Mouse (Mus musculus) intestine, embryonic 15.5 days (tissue): ENCODE data around the gene Tnr. TPM values are rescaled to one million over a fixed set of nuclear protein-coding genes. Genes with fewer than 3 reads are reported as not detected.
A peak's percentile ranks its signal among the peaks of the same experiment; 100 is the strongest.

Experiments used
- ATAC-seq: fragments of 200-750 bp; cut with Nextera tagmentation; 2 replicates; pipeline ENCODE4 v1.8.0; 2017; ENCODE audit warnings: moderate TSS enrichment, moderate library complexity
- H3K27ac ChIP-seq: fragments of 300-500 bp; sonication (generic); 2 replicates; pipeline ENCODE4 v1.5.1; 2015; ENCODE audit warnings: mild to moderate bottlenecking, inconsistent platforms
- H3K27me3 ChIP-seq: fragments of 300-500 bp; sonication (generic); replicated peaks from 2 replicates; pipeline ENCODE4 v1.6.1; 2015; ENCODE audit warnings: inconsistent platforms
- H3K36me3 ChIP-seq: fragments of 300-500 bp; sonication (generic); 2 replicates; pipeline ENCODE4 v1.6.1; 2015; ENCODE audit warnings: inconsistent platforms
- H3K4me1 ChIP-seq: fragments of 300-500 bp; sonication (generic); replicated peaks from 2 replicates; pipeline ENCODE4 v1.6.1; 2015; ENCODE audit warnings: inconsistent platforms
- H3K4me2 ChIP-seq: fragments of 300-500 bp; sonication (generic); replicated peaks from 2 replicates; pipeline ENCODE4 v1.6.1; 2015; ENCODE audit warnings: mild to moderate bottlenecking, inconsistent platforms
- H3K4me3 ChIP-seq: fragments of 300-500 bp; sonication (generic); replicated peaks from 2 replicates; pipeline ENCODE4 v1.5.1; 2015; ENCODE audit warnings: inconsistent platforms
- H3K9ac ChIP-seq: fragments of 300-500 bp; sonication (generic); 2 replicates; pipeline ENCODE4 v1.6.1; 2015; ENCODE audit warnings: inconsistent platforms
- H3K9me3 ChIP-seq: fragments of 300-500 bp; sonication (generic); 2 replicates; pipeline ENCODE4 v1.6.1; 2016; ENCODE audit warnings: inconsistent platforms
- WGBS: fragments of 180-500 bp; shearing (Covaris S2); methylation state at CpG from one replicate; pipeline ENCODE4 v1.1.7; 2015; 5-methylcytosine and 5-hydroxymethylcytosine counted together
- polyA plus RNA-seq: library from polyadenylated mRNA; unstranded; fragments of >200 nt; fragmentation: Nextera tagmentation; extraction: Ambion mirVana; gene quantifications from 2 replicates; pipeline ENCODE4 v1.2.1, GENCODE M21; 2015

Tnr gene
- polyA plus RNA-seq = 0.43 and 0.88 TPM in 2 replicates

- Histone ChIP-seq H3K9me3 (no peaks in the 10 kb centered on the region), H3K4me3 (no peak within 1 kb of the TSS), H3K27me3 (no peaks in the 10 kb centered on the region), H3K27ac (no peak within 1 kb of the TSS), H3K36me3 (no peaks in the 10 kb centered on the region), H3K9ac (no peak within 1 kb of the TSS), H3K4me2 (no peak within 1 kb of the TSS; the same call in 1 of the 2 replicates), H3K4me1 (0 out of 2 replicates have a peak, but pooled peaks cover 2% of the 10 kb centered on the region)
- no peak for ATAC-seq
- WGBS = 3% methylated on average over 8 of the region's 8 CpGs
These were observed at the start of gene Tnr for GRCm38 (mm10) chr1:159523578-159523977. Tnr (plus strand) TSS chr1:159523769.

GRCm38 (mm10) chr1:159489853-159490435, 33.6 kb upstream of the Tnr start:
- Histone ChIP-seq H3K4me3 (no peak overlapping the region), H3K4me2 (no peak overlapping the region), H3K27ac (no peak overlapping the region), H3K9ac (no peak overlapping the region), H3K36me3 (no peaks in the 10 kb centered on the region), H3K27me3 (no peaks in the 10 kb centered on the region), H3K9me3 (no peaks in the 10 kb centered on the region), H3K4me1 (no peaks in the 10 kb centered on the region)
- ATAC-seq = no peak
- WGBS = 75% methylated on average over 4 of the region's 4 CpGs

DNA sequence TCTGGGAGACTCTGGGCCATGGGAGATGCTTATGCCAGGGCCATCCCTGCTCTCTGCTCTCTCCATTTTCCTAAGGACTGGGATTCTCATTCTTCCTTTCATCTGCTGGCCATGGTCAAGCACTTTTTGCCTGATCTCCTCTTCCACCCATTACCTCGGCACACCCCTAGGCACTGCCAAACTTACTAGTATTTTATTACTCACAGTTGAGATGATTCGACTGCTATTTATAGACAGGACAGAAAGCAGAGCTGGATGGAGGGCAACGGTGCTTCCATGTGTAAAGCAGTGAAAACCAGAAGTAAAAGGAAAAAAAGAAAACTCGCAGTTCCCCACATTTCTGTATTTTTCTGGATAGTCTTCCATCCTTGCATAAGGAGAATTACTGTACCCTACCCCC, 31.0 kb upstream of the Tnr start:
- WGBS = 70% methylated on average over 4 of the region's 4 CpGs
- Histone ChIP-seq H3K9ac (no peak overlapping the region), H3K4me1 (no peaks in the 10 kb centered on the region), H3K4me2 (no peak overlapping the region), H3K4me3 (no peak overlapping the region), H3K9me3 (no peaks in the 10 kb centered on the region), H3K36me3 (no peaks in the 10 kb centered on the region), H3K27ac (no peak overlapping the region), H3K27me3 (no peaks in the 10 kb centered on the region)
- ATAC-seq = no peak

GRCm38 (mm10) chr1:159493720-159494499, 29.7 kb upstream of the Tnr start:
- Histone ChIP-seq H3K27me3 (no peaks in the 10 kb centered on the region), H3K36me3 (no peaks in the 10 kb centered on the region), H3K27ac (no peak overlapping the region), H3K4me2 (no peak overlapping the region), H3K9me3 (no peaks in the 10 kb centered on the region), H3K9ac (no peak overlapping the region), H3K4me3 (no peak overlapping the region), H3K4me1 (no peaks in the 10 kb centered on the region)
- no peak for ATAC-seq
- WGBS = 70% methylated on average over 5 of the region's 5 CpGs

DNA sequence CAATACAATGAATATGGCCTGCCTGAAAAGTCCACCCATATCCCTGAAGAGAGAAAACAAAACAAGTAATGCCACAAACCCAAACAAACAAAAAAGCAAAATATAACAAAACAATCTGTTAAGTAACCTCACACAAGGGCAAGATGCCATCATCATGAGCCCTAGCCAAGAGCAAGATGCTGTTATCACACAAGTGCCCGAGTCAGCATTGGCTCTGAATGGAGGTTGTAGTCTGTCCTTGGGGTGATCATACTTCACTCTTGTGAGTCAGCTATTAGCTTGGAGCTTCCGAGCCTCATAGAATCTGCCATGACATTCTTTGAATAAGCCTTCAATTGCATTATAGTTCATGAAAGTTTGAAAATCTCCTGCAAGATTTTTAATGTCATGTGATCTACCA, 25.3 kb upstream of the Tnr start:
- no peak overlapping the region for H3K9ac ChIP-seq
- no peak for ATAC-seq
- H3K36me3 ChIP-seq = no peaks in the 10 kb centered on the region
- no peak overlapping the region for H3K4me3 ChIP-seq
- H3K27me3 ChIP-seq = no peaks in the 10 kb centered on the region
- H3K4me2 ChIP-seq = no peak overlapping the region
- H3K9me3 ChIP-seq = no peaks in the 10 kb centered on the region
- 84% methylated on average over 2 of the region's 2 CpGs for WGBS
- H3K4me1 ChIP-seq = no peaks in the 10 kb centered on the region
- H3K27ac ChIP-seq = no peak overlapping the region

- no peak for ATAC-seq
- no peaks in the 10 kb centered on the region for H3K27me3 ChIP-seq
- 73% methylated on average over 4 of the region's 4 CpGs for WGBS
- H3K27ac ChIP-seq = no peak overlapping the region
- no peaks in the 10 kb centered on the region for H3K4me1 ChIP-seq
- H3K9me3 ChIP-seq = no peaks in the 10 kb centered on the region
- no peak overlapping the region for H3K9ac ChIP-seq
- H3K4me2 ChIP-seq = no peak overlapping the region
- no peak overlapping the region for H3K4me3 ChIP-seq
- no peaks in the 10 kb centered on the region for H3K36me3 ChIP-seq
These were observed 23.6 kb upstream of the Tnr start for GRCm38 (mm10) chr1:159499806-159500460.

DNA sequence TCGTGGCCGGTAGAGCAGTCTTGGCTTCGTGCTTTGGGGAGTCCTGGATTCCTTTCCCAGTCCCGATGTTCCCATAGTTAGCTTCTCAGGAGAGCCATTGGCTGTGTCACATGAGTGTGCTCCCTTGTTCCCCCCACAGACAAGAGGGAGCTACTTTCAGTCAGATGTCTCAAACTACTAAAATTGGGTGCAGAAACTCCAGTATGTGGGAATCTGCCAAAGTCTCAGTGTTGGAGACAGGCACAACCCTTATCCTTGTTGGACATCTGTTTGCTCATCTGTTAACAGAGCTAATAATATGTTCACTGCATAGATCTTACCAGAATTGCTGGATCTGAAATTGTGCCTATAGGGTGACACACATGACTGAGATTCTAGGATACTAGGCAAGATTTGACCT, 21.7 kb upstream of the Tnr start:
- H3K9ac ChIP-seq = no peak overlapping the region
- no peak for ATAC-seq
- H3K4me3 ChIP-seq = no peak overlapping the region
- no peaks in the 10 kb centered on the region for H3K4me1 ChIP-seq
- H3K27ac ChIP-seq = no peak overlapping the region
- no peak overlapping the region for H3K4me2 ChIP-seq
- no peaks in the 10 kb centered on the region for H3K27me3 ChIP-seq
- 80% methylated on average over 4 of the region's 4 CpGs for WGBS
- no peaks in the 10 kb centered on the region for H3K9me3 ChIP-seq
- H3K36me3 ChIP-seq = no peaks in the 10 kb centered on the region

GRCm38 (mm10) chr1:159510667-159511066, 12.9 kb upstream of the Tnr start:
- no peaks in the 10 kb centered on the region for H3K9me3 ChIP-seq
- H3K27me3 ChIP-seq = no peaks in the 10 kb centered on the region
- H3K4me3 ChIP-seq = no peak overlapping the region
- whole genome bisulfite sequencing = 74% methylated on average over 3 of the region's 3 CpGs
- H3K4me1 ChIP-seq = no peaks in the 10 kb centered on the region
- no peaks in the 10 kb centered on the region for H3K36me3 ChIP-seq
- no peak overlapping the region for H3K4me2 ChIP-seq
- no peak overlapping the region for H3K9ac ChIP-seq
- no peak for ATAC-seq
- H3K27ac ChIP-seq = no peak overlapping the region

GRCm38 (mm10) chr1:159517647-159518046, 5.9 kb upstream of the Tnr start:
- no peaks in the 10 kb centered on the region for H3K27me3 ChIP-seq
- no peak for ATAC-seq
- H3K9me3 ChIP-seq = no peaks in the 10 kb centered on the region
- no peak overlapping the region for H3K9ac ChIP-seq
- H3K36me3 ChIP-seq = no peaks in the 10 kb centered on the region
- no peak overlapping the region for H3K27ac ChIP-seq
- WGBS = 27% methylated on average over 4 of the region's 4 CpGs
- no peak overlapping the region for H3K4me2 ChIP-seq
- no peak overlapping the region for H3K4me3 ChIP-seq
- no peaks in the 10 kb centered on the region for H3K4me1 ChIP-seq

GRCm38 (mm10) chr1:159519206-159519605, 4.4 kb upstream of the Tnr start:
- 66% methylated on average over 1 of the region's 1 CpGs for WGBS
- H3K27me3 ChIP-seq = no peaks in the 10 kb centered on the region
- H3K27ac ChIP-seq = no peak overlapping the region
- H3K4me2 ChIP-seq = no peak overlapping the region
- no peak overlapping the region for H3K4me3 ChIP-seq
- no peak overlapping the region for H3K9ac ChIP-seq
- no peaks in the 10 kb centered on the region for H3K9me3 ChIP-seq
- H3K4me1 ChIP-seq = 0 out of 2 replicates have a peak, but pooled peaks cover 2% of the 10 kb centered on the region
- H3K36me3 ChIP-seq = no peaks in the 10 kb centered on the region
- ATAC-seq = no peak

GRCm38 (mm10) chr1:159523069-159523468, 500 bp upstream of the Tnr start:
- Histone ChIP-seq H3K9ac (no peak overlapping the region), H3K4me1 (0 out of 2 replicates have a peak, but pooled peaks cover 2% of the 10 kb centered on the region), H3K9me3 (no peaks in the 10 kb centered on the region), H3K4me3 (no peak overlapping the region), H3K27ac (no peak overlapping the region), H3K4me2 (no peak overlapping the region), H3K36me3 (no peaks in the 10 kb centered on the region), H3K27me3 (no peaks in the 10 kb centered on the region)
- 70% methylated on average over 2 of the region's 2 CpGs for WGBS
- ATAC-seq = no peak

DNA sequence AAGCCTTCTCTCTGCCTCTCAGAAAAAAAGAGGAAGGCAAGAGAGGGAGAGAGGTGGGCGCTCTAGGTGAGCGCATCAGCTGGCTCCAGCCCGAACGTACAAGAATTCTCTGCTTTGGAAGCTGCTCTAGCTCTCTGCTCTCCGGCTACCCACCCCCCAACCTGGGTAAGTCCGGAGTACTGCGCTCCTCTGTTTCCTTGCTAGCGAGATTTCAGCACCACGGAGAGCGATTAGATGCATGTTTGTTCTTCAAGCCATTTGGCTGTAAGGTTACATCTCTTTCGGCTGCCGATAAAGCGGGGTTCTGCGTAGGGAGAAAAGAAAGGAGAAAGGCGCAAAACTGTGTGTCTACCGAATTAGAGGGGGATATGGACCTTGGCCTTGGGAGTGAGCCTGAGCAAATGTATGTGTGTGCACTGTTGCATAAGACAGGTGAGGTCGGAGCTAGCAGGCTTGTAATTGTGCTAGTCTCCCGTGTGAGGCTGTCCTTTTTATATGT, 531 bp downstream of the Tnr start:
- H3K4me1 ChIP-seq = 0 out of 2 replicates have a peak, but pooled peaks cover 2% of the 10 kb centered on the region
- WGBS = under 1% methylated on average over 18 of the region's 18 CpGs
- no peak overlapping the region for H3K9ac ChIP-seq
- H3K27ac ChIP-seq = no peak overlapping the region
- no peaks in the 10 kb centered on the region for H3K36me3 ChIP-seq
- ATAC-seq = peak; percentile 67; the same call in 1 of the 2 replicates
- no peaks in the 10 kb centered on the region for H3K9me3 ChIP-seq
- no peak overlapping the region; the same call in 1 of the 2 replicates for H3K4me2 ChIP-seq
- no peaks in the 10 kb centered on the region for H3K27me3 ChIP-seq
- no peak overlapping the region for H3K4me3 ChIP-seq
